Mouse (Mus musculus): ENCODE measurements around the gene Pilrb2. TPM values are rescaled to one million over a fixed set of nuclear protein-coding genes. Genes with fewer than 3 reads are reported as not detected.
"Not testable (repeated sequence)": the region's sequence is repeated elsewhere in the genome, so short reads cannot be mapped to it uniquely, and the experiment has no call there.

Gene Pilrb2
- total RNA-seq (2014; rRNA removed), result not detected in 2 replicates
- not detected in 2 replicates for polyA plus RNA-seq (2015; fragmentation: Nextera tagmentation; extraction: Ambion mirVana)

DNA sequence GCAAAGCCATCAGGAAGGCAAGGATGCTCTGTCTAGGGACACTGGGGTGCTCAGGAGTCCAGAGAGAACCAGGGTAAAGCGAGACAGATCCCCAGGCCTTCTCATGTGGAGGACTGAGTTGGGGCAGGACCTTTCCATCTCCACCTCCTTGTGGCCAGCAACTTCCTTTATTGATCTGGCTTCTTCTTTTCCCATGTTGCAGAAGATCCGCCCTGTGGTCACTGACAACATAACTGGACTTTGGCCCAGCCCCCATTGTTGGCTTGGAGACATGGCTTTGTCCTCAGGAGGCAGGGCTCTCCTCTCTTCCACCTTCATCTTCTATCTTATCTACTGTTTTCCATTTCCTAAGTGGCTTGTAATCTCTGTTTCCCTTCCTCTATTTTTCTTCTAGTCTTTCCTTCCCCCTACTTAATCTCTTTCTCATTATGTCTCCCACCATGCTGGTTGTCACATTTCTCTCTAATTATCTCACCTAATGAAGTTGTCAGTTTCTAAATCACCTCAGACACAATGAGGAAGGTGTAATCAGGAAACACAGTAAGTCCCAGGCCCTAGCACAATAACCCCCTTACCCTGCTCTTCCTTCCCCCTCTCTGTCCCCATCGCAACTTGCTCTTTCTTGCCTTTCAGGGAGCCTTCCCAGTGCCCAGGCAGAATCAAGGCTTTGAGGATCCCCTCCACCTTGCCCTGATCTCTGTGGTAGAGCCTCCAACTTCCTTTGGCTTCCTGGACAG is at the start of gene Pilrb2:
Gene Pilrb2, minus strand, starts transcription at position 172 of the 737 bp plus-strand sequence.
- DNase-seq (ENCODE audit: low spot score); ATAC-seq; H3K27ac ChIP-seq; H3K4me2 ChIP-seq (ENCODE audit: low read depth, low read length); H3K4me3 ChIP-seq (ENCODE audit: low read length); H3K27me3 ChIP-seq (ENCODE audit: insufficient read depth, low read length); H3K9me3 ChIP-seq (ENCODE audit: low read length); H3K4me1 ChIP-seq (ENCODE audit: insufficient read depth, low read length); H3K36me3 ChIP-seq (ENCODE audit: insufficient read depth, low read length); H3K9ac ChIP-seq (replicated peaks; ENCODE audit: low read length): not testable (repeated sequence)
- 78% methylated on average over 2 of the region's 3 CpGs for WGBS

DNA sequence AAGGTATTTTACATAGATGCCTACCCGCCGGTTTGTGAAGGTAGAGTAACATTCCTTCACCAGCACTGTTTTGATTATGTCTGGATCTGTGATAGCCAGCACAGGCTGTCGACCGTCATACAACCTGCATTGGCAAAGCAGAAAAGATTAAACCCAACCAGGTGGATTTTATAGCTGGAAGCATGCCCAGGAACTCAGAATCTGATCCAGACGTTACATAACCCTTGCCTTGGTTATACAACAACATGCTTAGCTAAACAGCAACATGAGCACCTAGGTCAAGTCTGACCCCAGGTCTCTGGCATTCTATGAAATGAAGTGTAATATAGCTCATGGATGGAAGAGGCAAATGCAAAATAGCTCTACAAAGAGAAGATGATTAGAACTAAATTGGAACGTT is 43.9 kb upstream of the Pilrb2 start:
- ATAC-seq, result no peak
- H3K36me3 ChIP-seq (ENCODE audit: insufficient read depth, low read length), result no peaks in the 10 kb centered on the region
- H3K4me1 ChIP-seq (ENCODE audit: insufficient read depth, low read length), result no peaks in the 10 kb centered on the region
- no peak overlapping the region for H3K4me3 ChIP-seq (ENCODE audit: low read length)
- 83% methylated on average over 6 of the region's 6 CpGs for WGBS
- no peaks in the 10 kb centered on the region for H3K27me3 ChIP-seq (ENCODE audit: insufficient read depth, low read length)
- no peak overlapping the region for H3K9ac ChIP-seq (replicated peaks; ENCODE audit: low read length)
- no peak for DNase-seq (ENCODE audit: low spot score)
- H3K27ac ChIP-seq, result no peak overlapping the region
- H3K4me2 ChIP-seq (ENCODE audit: low read depth, low read length), result no peak overlapping the region
- no peak for TF ChIP-seq CTCF (IDR thresholded peaks at IDR 0.05; ENCODE audit: low read depth)
- no peaks in the 10 kb centered on the region for H3K9me3 ChIP-seq (ENCODE audit: low read length)

DNA sequence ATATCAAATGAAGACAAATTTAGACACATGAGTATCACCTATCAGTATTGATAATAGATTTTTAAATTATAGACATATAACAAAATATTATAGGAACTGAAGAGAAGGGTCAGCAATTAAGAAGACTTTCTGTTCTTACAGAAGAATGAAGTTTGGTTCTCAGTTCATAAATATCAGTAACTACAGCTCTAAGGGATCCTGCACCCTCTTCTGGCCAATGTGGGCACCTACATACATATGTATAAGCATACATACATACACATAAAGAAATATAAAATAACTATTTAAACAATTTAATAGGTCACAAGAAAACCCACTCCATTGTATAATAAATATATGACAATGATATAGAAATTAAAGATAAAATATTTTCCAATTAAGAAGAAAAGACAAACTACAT is 42.9 kb upstream of the Pilrb2 start:
- Histone ChIP-seq H3K27ac (no peak overlapping the region), H3K4me2 (ENCODE audit: low read depth, low read length) (no peak overlapping the region), H3K4me1 (ENCODE audit: insufficient read depth, low read length) (no peaks in the 10 kb centered on the region), H3K27me3 (ENCODE audit: insufficient read depth, low read length) (no peaks in the 10 kb centered on the region), H3K36me3 (ENCODE audit: insufficient read depth, low read length) (no peaks in the 10 kb centered on the region), H3K4me3 (ENCODE audit: low read length) (no peak overlapping the region), H3K9ac (replicated peaks; ENCODE audit: low read length) (no peak overlapping the region), H3K9me3 (ENCODE audit: low read length) (no peaks in the 10 kb centered on the region)
- peak; percentile 40 for TF ChIP-seq CTCF (IDR thresholded peaks at IDR 0.05; ENCODE audit: low read depth)
- DNase-seq (ENCODE audit: low spot score) (peak; percentile 7), ATAC-seq (no peak)

DNA sequence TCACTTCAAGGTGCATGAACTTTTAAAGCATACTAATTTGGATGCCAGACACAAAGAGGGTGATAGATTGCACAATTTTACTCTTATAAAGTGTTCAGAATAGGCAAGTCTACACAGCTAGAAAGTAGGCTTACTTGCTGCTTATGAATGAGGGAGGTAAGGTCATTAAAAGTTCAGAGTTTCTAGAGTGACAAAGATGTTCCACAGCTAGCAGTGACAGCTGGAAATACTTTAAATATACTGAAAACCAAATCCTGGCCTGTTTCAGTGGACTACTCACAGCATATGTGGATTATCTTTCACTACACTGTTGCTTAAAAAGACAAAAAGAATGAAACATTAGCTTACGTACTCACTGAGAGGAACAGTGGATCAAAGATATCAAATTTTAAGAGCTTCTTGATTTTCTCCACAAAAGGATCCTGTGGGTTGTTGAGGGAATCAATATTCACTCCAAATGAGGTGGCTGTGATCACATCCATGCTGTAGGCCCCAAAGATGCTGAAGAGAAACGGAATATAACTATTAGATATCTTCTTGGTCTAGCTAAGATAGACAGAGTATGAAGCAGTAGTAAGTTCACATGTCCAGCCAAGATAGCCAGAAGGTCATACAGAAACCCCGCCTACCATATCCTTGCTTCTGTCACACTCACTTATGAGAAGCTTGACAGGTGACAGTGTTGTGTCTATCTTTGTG is 38.1 kb upstream of the Pilrb2 start:
- Histone ChIP-seq H3K27me3 (ENCODE audit: insufficient read depth, low read length) (no peaks in the 10 kb centered on the region), H3K9me3 (ENCODE audit: low read length) (no peaks in the 10 kb centered on the region), H3K27ac (no peak overlapping the region), H3K9ac (replicated peaks; ENCODE audit: low read length) (no peak overlapping the region), H3K4me3 (ENCODE audit: low read length) (no peak overlapping the region), H3K4me2 (ENCODE audit: low read depth, low read length) (no peak overlapping the region), H3K36me3 (ENCODE audit: insufficient read depth, low read length) (no peaks in the 10 kb centered on the region), H3K4me1 (ENCODE audit: insufficient read depth, low read length) (no peaks in the 10 kb centered on the region)
- no peak for DNase-seq (ENCODE audit: low spot score)
- ATAC-seq, result no peak
- WGBS, result 96% methylated on average over 3 of the region's 3 CpGs
- TF ChIP-seq CTCF (IDR thresholded peaks at IDR 0.05; ENCODE audit: low read depth), result no peak

DNA sequence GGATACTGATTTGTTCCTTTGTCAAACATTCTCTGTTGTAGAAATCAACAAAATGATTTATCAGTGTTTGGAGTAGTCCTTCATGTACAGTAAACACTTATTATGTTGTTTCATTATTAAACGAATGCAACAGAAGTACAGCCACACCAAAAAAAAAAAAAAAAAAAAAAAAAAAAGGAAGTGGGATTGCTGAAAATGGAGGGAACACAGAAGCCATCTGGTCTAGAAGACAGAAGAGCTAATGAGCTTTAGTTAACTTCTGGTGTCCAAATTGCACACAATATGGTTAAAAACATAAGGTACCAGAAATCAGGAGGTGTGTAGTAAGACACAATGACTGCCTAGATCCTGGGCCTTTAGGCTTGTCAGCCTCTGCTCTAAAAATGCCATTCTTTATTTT is 26.2 kb upstream of the Pilrb2 start:
- Histone ChIP-seq H3K4me1 (ENCODE audit: insufficient read depth, low read length) (no peaks in the 10 kb centered on the region), H3K9me3 (ENCODE audit: low read length) (no peaks in the 10 kb centered on the region), H3K4me3 (ENCODE audit: low read length) (no peak overlapping the region), H3K27ac (no peak overlapping the region), H3K4me2 (ENCODE audit: low read depth, low read length) (no peak overlapping the region), H3K36me3 (ENCODE audit: insufficient read depth, low read length) (no peaks in the 10 kb centered on the region), H3K27me3 (ENCODE audit: insufficient read depth, low read length) (no peaks in the 10 kb centered on the region), H3K9ac (replicated peaks; ENCODE audit: low read length) (no peak overlapping the region)
- WGBS, result 80% methylated on average over 1 of the region's 1 CpGs
- no peak for DNase-seq (ENCODE audit: low spot score)
- ATAC-seq, result no peak
- no peak for TF ChIP-seq CTCF (IDR thresholded peaks at IDR 0.05; ENCODE audit: low read depth)

DNA sequence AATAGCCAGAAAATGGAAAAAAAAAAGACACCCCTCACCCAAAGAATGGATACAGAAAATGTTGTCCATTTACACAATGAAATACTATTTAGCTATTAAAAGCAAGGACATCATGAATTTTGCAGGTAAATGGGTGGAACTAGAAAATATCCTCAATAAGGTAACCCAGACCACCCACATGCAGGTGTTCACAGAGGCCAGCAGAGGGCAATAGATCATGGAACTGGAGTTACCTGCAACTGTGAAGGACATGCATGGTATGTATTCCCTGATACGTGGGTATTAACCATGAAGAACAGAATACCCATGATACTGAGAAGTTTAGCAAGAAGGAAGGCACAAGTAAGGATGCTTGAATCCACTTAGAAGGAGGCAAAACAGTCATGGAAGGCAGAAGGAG is 21.3 kb upstream of the Pilrb2 start:
- no peaks in the 10 kb centered on the region for H3K4me1 ChIP-seq (ENCODE audit: insufficient read depth, low read length)
- H3K27me3 ChIP-seq (ENCODE audit: insufficient read depth, low read length), result no peaks in the 10 kb centered on the region
- ATAC-seq (no peak), DNase-seq (ENCODE audit: low spot score) (no peak)
- H3K27ac ChIP-seq, result no peak overlapping the region
- no peak overlapping the region for H3K4me2 ChIP-seq (ENCODE audit: low read depth, low read length)
- 51% methylated on average over 1 of the region's 1 CpGs for WGBS
- H3K9me3 ChIP-seq (ENCODE audit: low read length), result no peaks in the 10 kb centered on the region
- no peak overlapping the region for H3K4me3 ChIP-seq (ENCODE audit: low read length)
- TF ChIP-seq CTCF (IDR thresholded peaks at IDR 0.05; ENCODE audit: low read depth), result peak; percentile 40
- no peaks in the 10 kb centered on the region for H3K36me3 ChIP-seq (ENCODE audit: insufficient read depth, low read length)
- H3K9ac ChIP-seq (replicated peaks; ENCODE audit: low read length), result no peak overlapping the region

DNA sequence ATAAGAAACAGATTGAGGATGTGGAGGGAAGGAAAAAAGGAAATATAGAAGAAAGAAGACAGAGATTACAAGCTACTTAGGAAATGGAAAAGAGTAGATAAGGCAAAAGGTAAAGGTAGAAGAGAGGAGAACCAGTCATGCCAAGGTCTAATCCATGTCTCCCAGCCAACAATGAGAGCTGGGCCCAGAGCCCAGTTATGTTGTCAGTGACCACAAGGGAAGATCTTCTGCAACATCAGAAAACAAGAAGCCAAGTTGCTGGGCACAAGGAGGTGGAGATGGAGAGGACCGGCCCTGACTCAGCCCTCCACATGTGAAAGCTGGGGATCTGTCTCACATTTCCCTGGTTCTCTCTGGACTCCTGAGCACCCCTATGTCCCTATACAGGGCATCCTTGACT is 16.1 kb upstream of the Pilrb2 start:
- H3K9me3 ChIP-seq (ENCODE audit: low read length), result no peaks in the 10 kb centered on the region
- TF ChIP-seq CTCF (IDR thresholded peaks at IDR 0.05; ENCODE audit: low read depth), result no peak
- H3K27ac ChIP-seq, result no peak overlapping the region
- H3K4me3 ChIP-seq (ENCODE audit: low read length), result no peak overlapping the region
- WGBS, result 94% methylated on average over 1 of the region's 1 CpGs
- no peaks in the 10 kb centered on the region for H3K36me3 ChIP-seq (ENCODE audit: insufficient read depth, low read length)
- ATAC-seq, result no peak
- H3K9ac ChIP-seq (replicated peaks; ENCODE audit: low read length), result no peak overlapping the region
- no peak overlapping the region for H3K4me2 ChIP-seq (ENCODE audit: low read depth, low read length)
- H3K27me3 ChIP-seq (ENCODE audit: insufficient read depth, low read length), result no peaks in the 10 kb centered on the region
- no peaks in the 10 kb centered on the region for H3K4me1 ChIP-seq (ENCODE audit: insufficient read depth, low read length)
- no peak for DNase-seq (ENCODE audit: low spot score)

Data from hindbrain, postnatal 0 days (tissue).